Mouse (Mus musculus) urinary bladder, postnatal 4 days (tissue): ENCODE data around the gene Npr3.

ENCODE experiments used
- DNase-seq, 2 experiments: peaks; one replicate each; pipeline ENCODE4 v3.0.0; 2021 to 2022; ENCODE audit warnings: low spot score in 2 of 2

Npr3 gene

DNA sequence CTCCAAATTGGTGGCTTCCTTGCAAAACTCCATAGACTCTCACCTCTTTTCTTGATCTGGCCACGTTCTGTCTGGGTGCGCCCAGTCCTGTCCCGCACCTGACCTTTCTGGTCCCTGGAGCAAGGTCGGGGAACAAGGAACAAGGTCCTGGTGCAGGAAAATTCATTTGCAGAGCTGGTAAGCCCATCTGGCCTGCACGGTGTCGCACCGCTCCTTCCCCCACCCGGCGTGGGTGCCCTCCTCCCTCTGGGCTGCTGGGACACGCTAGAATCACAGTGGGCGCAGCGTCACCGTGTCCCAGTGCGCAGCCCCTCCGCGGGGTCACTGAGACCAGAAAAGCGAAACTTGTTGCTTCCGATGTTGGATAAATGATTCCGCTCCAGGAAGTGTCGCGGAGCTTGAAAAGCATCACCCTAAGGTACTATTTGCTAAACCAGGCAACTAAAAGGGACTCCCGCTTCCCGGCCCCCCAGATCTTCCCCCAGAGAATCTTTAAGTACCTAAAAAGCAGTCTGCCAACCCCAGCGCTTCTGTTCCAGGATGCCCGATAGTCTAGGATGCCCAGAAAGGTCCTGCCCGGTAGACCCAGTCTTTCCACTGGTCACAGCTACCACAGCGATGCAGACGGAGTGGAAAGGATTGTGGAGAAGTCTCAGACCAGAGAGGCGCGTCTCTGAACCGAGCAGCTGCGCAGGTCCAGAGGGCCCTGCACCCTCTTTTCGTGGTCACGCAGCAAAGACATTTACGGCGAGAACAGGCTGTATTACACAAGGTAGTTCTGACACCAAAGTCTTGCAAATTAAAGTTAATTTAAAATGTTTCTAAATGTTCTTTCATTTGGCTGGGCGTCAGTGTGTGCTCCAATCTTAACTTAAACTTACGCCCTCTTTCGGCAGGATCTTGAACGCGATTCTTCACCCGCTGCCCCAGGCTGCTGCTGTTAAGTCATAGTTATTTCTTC is at the start of gene Npr3:
TSS of gene Npr3 (minus strand) at position 717 of the 961 bp plus-strand sequence.
- peak; percentile 25 to 68 for DNase-seq

DNA sequence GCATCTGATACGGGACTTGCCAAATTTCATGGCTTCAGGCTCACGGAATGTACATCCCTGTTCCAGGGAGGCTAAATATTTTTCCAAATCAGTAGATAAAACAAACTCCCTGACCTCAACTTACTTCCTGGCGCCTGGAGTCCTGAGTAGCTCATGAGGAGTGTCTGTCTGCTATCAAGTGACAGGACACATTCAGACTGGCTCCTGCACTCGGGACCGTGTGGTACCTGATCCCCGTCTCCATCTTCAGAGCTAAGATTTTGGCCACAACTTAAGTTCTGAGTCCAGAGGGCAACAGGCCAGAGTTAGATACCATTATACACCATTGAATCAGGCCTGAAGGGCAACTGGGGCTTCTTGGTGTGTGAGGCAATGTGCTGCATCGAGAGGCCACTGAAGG is 49.0 kb upstream of the Npr3 start:
- no peak for DNase-seq

DNA sequence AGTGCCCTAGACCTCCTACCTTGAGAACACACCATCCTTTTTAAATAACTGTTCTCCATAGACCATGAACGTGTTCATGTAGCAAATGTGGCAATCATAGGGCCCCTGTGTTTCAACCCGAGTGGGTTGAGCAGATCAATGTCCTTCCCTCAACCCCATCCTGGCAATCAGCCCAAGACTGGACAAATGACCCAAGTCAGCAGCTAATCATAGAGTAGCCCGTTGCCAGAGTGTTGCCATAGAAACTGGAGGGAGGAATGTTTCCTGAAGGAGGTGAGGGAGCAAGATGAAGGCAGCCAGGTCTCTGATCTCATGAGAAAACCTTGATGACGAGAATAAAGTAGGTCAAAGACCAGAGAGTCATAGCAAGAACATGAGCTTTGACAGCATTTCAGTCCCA is 47.1 kb upstream of the Npr3 start:
- DNase-seq, result no peak

DNA sequence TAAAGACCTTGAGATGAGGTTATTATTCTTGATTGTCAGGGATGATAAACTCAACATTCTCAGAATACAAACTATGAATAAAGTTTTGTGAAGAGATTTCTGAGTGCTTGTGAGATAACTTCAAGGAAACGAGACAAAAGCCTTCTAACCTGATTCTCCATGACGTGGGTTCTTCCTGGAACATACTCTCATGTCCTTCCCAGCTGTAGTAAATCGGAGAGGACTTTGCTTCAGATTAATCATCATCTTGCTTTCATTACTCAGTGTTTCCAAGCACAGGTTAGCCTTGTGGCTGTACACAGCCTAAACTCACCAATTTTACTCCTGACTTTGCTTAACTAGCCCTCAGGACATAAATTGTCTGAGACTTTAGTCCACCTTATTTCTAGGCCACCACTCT is 45.1 kb upstream of the Npr3 start:
- no peak for DNase-seq

DNA sequence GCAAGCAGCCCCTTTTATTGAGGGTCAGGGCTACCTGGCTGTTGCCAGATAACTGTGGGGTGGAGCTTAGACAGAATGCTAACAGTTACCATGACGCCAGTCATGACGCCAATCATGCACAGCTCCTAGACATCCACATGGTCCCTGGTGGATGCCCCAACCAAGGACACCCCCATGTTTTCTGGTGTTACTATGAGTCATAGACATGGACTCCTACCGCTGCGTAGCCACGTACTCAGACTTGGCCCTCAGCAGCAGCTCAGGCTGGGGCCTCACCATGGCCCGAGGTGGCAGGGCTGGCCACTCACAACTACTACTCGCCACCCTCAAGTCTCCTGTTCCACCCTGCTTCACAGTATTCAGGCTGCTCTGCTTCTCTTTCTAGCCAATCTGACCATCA is 44.1 kb upstream of the Npr3 start:
- peak in 1 of 2 experiments; percentile 54 for DNase-seq

DNA sequence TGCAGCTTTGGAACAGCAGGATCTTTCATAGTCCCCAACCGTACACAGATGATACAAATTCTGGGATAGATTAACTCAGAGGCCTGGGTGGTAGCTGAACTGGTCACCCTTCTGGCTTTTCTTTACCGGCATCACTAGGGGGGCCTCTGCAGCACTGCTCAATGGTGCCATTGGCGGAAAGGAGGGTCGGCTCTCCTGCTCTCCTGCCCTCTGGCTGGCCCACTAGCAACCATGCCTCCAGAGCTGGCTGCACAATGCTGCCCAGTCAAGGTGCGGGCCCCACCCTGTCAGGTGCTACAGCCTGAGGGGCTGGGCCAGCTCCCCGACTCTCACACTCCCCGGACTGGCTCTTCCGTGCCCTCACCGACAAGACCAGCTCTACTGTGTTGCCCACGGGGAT is 43.1 kb upstream of the Npr3 start:
- DNase-seq, result no peak

DNA sequence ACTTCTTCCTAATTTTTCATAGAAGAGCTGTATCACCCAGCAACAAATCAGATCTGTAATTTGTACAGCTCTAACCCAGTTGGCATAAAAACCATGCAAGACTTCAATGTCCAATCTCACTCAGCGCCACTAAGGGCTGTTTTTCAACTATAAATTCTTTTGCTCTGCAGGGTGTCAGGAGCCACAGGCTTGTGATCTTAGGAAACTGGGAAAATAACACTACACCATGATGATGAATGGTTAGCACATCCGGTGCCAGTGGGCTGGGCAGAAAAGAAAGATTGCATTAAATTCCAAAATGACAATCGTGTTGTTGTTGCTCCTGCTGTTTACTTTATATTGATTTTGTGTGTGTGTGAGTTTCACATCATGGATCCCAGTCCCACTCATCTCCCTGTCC is 42.4 kb upstream of the Npr3 start:
- DNase-seq, result no peak

DNA sequence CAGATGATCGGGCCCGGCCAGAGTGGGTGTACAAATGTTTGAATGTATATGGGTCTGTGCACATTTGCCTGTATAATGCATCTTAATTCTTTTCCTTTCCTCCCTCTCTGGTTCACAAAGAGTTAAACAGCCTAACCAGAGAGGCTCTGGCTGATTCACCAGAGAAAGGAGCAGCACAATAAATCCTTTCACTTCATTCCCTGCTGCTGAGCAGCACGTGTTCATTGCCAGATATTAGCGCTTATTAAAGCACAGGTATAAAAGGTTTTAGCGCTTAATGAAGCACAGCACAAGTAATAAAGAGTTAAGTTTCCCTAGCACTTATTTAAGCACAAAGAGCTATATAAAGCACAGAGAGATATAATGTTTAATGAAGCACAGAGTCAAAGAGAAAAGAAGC is 33.8 kb upstream of the Npr3 start:
- DNase-seq, result no peak

DNA sequence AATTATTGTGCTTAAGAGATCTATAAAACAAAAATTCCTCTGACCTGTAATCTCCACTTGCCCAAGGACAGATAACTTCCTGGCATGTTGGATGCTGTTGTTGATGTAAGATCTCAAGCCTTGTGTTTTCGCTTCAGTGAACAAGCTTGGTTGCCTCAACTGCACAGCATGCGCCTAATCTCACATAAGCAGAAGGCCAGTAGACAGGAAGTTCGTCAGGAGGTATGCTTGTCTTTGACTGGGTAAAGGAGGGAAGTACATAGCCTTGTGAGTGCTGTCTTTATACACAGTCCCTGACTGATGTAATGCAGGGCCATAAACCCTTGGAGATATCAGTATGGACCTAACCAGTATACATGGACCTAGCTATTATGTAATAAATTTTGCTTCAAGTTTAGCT is 20.7 kb upstream of the Npr3 start:
- no peak for DNase-seq

DNA sequence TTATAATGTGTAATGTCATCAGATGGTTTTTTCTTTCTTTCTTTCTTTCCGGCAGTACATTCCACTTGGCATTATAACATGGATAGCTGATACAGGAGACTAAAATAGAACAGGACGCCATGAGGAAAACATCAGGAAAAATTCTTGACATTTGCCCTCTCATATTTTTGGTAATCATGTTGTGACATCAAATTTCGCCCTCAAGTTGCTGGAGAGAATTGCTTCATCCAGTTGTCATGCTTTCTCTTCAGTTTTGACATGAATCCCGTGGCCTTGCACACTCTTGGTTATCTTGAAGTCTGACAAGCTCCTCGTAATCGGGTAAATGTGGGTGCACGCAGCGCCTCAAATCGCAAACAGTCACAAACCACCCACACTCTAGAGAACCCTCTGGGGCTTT is 7.0 kb upstream of the Npr3 start:
- DNase-seq, result no peak

DNA sequence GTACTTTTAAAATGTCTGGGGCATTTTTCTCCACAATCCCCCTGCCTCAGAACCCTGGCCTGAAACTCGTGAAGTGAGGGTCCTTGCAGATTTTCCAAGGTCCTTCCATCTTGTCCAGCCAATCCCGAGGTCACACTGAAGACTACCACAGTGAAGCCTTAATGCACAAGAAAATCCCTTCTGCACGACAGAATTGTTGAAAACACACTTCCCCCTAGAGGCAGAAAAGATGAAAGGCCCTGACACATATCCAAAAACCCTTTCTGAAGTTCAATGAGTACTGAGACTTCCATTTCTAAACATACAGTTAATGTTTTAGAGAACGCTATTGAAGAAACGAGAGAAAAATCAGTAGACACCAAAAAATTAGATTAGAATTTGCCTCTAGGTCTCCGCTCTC is 2.8 kb upstream of the Npr3 start:
- no peak for DNase-seq

DNA sequence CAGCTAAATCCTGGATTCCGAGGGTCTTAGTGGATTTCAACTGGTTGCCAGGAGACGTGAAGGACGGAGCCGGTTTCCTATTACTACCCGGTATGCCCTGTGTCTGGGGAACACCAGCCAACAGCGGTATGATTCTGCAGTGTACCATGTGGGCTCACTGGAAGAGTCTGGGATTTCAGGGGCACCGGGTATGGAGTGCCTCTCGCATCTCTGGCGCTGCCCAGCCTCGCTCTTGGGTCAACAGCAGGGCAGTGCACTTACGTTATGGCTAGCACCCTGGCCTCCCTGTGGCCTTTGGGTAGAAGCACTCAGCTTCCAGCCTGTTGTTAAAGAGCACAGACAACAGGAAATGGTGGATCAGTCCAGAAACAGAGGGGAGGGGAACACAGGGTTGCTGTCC is 1.1 kb upstream of the Npr3 start:
- DNase-seq, result no peak

DNA sequence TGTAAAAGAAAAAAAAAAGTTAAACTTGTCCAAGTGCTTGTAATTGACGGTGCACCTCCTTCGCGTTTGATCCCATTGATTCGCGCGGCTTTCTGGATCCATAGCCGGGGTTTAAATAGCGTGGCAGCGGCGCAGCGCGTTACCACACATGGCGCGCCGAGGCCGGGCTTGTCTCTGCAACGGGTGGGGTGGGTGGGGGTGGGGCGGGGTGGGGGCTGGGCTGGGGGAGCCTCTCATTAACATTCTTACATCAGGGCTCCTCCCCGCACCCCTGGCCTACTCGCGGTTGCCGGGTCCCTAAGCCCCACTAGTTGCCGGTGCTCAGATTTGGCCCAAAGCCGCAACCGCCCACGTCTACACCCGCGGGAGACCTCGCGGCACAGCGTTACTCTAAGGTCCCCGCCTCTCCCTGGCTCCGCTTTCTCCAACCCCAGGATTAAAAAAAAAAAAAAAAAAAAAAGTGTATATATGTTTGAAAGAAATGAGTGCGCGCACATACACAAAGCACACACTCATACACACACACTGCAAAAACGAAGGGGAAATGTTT is 991 bp downstream of the Npr3 start:
- peak in 1 of 2 experiments; percentile 33 for DNase-seq

DNA sequence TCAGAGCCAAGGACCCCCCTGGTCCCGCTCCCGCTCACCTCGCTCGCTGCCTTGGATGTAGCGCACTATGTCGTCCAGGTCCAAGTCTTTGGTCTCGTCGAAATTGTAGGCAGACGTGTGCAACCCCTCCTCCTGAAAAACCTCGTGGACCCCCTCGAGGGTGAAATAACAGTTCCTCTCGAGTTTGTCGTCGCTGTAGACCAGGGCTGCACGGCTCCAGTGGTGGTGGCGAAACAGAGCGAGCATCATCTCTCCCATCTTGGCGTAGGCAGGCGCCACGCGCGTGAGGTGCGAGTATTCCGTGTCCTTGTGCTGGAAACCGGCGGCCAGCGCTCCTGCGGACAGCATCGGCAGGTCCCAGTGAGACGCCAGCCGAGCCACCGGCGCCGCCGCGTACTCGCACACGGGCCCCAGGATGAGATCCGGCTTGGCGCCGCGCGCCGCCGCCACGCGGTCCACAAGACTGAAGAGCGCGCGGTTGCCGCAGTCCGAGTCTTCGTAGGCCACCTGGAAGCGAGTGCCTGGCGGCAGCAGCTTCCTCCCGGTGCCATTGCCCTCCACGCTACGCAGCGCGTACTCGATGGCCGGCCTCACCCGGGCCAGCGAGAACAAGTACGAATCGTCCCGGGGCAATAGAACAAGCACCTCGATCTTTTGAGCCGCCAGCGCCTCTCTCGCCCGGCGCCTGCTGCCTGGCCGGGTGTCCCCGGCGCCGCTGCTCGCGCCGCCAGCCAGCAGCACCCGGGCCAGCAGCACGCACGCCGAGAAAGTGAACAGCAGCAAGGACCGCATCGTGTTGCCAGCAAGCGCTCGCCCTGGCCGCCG is 2.0 kb downstream of the Npr3 start:
- DNase-seq, result no peak

DNA sequence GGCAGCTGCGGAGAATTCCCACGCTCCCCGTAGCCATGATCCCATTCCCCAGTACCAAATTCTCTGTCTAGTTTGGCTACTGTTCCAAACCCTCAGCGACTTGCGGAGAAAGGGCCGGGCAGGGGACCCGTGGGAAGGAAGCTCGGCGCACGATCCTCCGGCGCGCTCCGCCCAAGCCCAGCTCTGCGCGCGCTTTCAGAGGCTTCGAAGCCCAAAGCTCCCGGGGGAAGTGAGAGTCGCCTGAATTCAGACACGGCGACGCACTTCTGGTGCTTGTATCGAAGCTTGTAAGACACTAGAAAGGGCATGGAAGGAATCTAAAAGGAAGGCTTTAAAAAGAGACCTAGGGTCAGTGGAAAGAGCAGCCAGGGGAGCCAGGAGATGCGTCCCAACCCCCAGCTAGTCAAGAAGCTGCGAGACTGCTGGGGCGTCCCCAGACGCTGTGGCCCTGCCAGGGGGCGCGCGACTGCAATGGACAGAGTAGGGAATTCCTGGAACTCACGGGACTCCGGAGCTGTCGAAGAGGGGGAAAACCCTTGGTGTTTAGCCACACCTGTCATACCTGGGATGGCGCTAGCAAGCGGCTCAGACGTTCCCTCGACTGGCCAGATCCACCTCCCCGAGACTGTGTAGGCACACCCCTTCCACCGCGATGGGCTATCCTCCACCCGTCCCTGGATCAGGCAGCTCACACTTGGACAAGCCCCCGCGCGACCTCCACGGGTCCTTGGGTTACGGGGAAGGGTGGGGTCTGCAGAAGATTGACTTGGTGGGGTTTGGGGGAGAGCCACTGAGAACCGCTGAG is 2.8 kb downstream of the Npr3 start:
- DNase-seq, result peak in 1 of 2 experiments; percentile 23

DNA sequence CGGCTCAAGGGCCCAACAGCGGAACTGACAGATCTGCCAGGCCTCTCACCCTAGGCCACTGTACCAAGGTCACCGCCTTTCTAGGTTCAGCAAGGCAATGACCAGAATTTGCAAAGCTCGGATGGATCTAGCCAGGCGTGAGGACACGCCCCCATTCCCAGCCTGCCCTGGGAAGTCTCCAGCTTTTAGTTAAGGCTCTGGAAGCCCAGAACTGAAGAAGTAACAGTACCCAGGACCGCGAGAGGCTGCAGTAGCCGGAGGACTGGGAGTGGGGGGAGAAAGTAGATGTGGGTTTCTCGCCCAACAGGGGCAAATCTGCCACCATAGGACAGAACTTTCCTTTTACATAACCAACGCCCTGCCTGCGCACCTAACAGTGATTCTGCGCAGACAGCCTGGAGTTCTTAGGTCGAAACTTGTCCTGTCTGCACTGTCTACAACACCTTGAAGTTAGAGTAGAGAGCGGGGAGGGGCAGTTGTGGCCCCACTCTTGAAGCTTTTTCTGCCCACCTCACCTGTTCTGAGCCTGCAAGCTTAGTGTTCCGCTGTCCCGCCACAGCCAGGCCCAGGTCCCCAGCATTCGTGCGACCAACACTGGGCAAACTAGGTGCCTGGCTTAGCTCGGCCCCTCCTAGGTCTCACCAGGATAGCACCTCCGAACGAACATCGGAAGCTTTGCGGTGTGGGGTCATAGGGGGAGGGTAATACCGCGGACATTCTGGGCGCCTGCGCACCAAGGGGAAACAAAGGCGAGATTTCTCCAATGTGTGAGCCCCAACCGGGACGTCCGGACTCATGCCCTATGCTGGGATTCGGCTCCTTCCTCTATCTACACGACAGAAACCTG is 3.7 kb downstream of the Npr3 start:
- DNase-seq, result no peak

DNA sequence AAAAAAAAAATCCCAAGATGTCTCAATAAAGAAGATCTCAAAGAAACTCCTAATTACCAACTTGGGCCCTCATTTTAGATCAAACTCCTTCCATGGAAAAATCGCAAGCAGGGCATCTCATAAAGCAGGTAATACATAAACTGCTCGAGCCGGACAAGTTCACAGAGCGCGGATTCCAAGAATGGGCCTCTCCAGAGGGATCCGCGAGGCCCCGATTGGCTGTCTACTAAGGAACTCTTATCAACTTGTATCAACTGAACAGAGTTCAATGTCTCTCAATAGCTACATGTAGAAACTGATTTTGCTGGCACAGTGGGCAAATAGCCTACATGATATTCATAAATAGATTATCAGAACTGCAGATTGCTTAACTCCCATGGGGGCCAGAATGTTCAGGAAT is 9.5 kb downstream of the Npr3 start:
- no peak for DNase-seq

DNA sequence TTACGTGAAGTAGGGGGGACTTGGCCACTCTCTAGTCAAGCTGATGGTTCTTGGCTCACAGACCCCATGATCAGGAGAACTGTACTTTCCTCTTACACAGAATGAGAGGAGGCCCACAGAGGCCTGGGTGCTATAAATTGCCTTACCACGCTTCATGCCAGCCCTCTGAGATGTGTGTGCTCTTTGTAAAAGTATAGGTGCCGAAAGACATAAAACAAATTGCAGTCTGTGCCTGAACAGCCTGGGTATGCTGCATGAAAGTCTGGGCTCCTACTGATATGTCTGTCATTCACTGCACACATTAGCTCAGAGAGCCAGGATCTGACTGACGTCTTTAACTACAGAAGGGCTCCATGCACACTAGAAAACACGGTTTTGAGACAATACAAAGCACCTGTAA is 9.9 kb downstream of the Npr3 start:
- DNase-seq, result no peak

DNA sequence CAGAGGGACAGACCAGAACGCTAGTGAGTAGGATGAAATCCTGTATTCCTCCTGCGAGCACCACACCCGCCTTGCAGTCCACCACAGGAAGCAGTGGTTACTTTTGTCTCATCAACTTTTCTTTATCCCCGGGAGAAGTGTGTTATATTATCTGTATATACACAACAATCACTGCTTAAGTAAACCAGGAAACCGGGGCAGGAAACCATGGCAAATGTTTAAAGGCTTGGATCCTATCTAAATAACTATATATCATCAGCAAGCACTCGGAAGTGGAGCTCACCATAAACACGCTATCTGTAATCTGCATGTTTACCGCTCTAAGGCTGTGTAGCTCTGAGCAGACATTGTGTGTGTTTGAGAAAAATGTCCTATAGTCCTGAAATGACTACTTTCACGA is 13.1 kb downstream of the Npr3 start:
- no peak for DNase-seq

DNA sequence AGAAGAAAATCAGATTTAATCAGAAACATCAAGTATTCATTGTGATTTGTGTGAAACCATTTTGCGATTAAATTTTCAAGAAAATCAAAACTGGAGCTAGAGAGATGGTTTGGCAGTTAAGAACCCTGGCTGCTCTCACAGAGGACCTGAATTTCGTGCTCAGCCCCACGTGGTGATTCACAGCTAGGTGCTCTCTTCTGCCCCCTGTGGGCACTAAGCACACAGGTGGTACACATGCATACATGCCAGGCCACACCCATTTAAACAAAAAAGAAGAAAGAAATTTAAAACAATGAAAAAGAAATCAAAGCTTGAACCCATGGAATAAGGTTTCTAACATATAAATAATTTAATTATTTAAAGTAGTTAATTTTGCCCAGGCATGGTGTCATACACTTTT is 15.7 kb downstream of the Npr3 start:
- DNase-seq, result no peak
